Mouse (Mus musculus): ENCODE results near the gene Npnt. TPM values are rescaled to one million over a fixed set of nuclear protein-coding genes. Genes with fewer than 3 reads are reported as not detected.

Npnt gene
- polyA plus RNA-seq, 1 experiment from 2014 or later, result 98.3 TPM

DNA sequence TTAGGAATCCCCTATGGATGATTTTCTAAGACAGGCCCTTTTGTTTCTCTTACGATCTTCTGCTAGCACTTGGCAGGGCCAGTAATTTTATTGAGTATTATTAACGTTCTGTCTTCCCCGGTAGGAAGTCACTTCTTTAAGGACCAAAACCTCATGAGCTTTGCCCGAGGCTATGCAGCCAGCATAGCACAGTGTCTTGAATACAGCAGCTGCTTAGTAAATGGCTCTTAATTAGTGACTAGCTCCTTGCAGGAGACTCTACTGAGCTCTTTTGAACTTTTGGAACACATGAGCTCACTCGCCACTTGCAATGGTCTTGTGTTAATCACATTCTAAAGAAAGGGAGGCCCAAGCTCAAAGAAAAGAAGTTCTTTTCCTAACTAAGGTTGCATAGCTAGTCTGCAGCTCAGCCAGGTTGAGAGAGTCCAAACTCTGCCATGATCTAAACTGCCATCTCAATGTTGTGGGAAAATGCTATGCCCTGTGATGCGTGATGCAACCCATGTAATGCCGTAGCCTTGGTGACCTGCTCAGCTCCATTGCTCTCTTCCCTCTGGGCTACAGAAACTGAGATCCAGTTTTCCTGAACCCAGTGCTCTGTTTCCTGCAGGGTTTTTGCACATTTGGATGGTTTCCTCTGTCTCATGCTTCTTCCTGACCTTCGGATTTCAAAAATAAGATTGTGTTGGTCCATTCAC lies 42.4 kb downstream of the Npnt start:
- Histone ChIP-seq H3K36me3 (peaks cover 14% of the 10 kb centered on the region), H3K9me3 (no peaks in the 10 kb centered on the region), H3K4me1 (peaks cover 6% of the 10 kb centered on the region; the same call in 1 of the 2 replicates), H3K4me2 (no peak overlapping the region), H3K4me3 (no peak overlapping the region), H3K9ac (no peak overlapping the region), H3K27ac (no peak overlapping the region), H3K27me3 (no peaks in the 10 kb centered on the region)
- WGBS, result 89% methylated on average over 8 of the region's 8 CpGs
- no peak for ATAC-seq (ENCODE audit: borderline replicate concordance, extremely low read depth, low FRiP score, low TSS enrichment)

DNA sequence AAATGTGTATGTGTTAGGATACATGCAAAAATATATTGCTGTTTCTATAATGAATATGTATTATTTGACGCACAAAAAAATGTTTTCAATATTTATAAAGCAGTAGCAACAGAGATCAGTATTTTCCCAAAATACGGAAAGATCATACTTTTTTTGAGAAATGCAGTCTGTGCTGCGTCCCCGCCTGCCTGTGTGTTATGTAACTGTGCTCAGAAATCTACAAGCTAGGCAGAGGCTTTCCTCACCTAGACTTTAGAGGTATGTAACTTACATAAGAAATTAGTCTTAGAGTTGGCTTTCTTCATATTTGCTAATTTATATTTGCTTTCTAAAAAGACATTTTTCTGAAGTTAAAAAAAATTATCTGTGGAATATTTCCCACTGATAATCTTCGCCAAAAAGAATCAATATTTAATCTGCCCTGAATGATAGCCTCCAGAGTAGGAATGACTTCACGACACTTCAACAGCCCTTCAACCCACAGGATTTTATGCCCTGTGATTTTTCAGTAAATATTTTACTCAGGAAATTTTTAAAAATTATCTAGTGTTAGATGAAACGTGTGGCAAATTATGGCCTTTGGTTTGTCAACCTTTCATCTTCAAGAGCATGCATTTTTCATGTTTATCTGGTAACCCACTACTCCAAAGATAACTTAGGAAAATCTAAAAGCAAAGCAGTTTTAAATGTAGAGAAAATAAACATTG lies 44.7 kb downstream of the Npnt start:
- 59% methylated on average over 7 of the region's 7 CpGs for WGBS
- Histone ChIP-seq H3K27me3 (no peaks in the 10 kb centered on the region), H3K27ac (no peak overlapping the region), H3K36me3 (peaks cover 16% of the 10 kb centered on the region), H3K4me1 (peaks cover 6% of the 10 kb centered on the region; the same call in 1 of the 2 replicates), H3K9ac (no peak overlapping the region), H3K9me3 (no peaks in the 10 kb centered on the region), H3K4me2 (no peak overlapping the region), H3K4me3 (no peak overlapping the region)
- ATAC-seq (ENCODE audit: borderline replicate concordance, extremely low read depth, low FRiP score, low TSS enrichment), result no peak

DNA sequence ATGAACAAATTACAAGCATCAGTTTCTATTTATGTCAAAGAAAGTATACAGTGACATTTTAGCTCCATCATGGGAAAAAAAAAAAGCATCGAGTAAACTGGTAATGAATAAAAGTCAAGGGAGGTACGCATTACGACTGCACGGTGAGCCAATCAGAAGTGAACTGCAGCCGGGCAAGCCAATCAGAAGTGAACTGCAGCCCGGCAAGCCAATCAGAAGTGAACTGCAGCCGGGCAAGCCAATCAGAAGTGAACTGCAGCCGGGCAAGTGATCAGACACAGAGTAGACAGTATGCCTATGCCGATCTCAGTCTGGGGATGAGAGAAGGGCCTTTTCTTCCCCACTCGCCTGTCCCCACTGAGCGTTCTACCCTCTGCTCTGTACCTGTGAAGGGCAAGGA lies 46.7 kb downstream of the Npnt start:
- ATAC-seq (ENCODE audit: borderline replicate concordance, extremely low read depth, low FRiP score, low TSS enrichment), result no peak
- Histone ChIP-seq H3K4me2 (no peak overlapping the region), H3K27ac (no peak overlapping the region), H3K9ac (no peak overlapping the region), H3K27me3 (no peaks in the 10 kb centered on the region), H3K4me3 (no peak overlapping the region), H3K4me1 (no peaks in the 10 kb centered on the region), H3K36me3 (peaks cover 16% of the 10 kb centered on the region), H3K9me3 (no peaks in the 10 kb centered on the region)
- 95% methylated on average over 11 of the region's 11 CpGs for WGBS

DNA sequence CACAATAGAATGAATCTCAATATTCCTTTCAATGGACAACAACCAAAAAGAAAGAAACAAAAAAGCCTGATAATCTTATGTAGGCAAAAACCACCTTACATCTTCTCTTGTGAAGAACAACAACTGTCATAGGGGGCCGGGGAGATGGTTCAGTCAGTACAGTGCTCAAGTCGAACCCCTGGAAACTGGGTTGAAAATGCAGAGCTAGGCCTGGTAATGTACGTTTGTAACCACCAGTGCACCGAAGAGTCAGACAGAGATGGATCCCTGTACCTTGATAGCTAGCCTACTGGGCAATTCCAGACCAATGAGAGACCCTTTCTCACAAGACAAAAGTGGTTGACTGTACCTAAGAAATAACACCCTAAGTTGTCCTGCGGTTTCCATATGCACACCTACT lies 47.2 kb downstream of the Npnt start:
- no peaks in the 10 kb centered on the region for H3K4me1 ChIP-seq
- no peak overlapping the region for H3K9ac ChIP-seq
- no peaks in the 10 kb centered on the region for H3K27me3 ChIP-seq
- no peak overlapping the region for H3K4me3 ChIP-seq
- no peak overlapping the region for H3K4me2 ChIP-seq
- no peak overlapping the region for H3K27ac ChIP-seq
- no peak for ATAC-seq (ENCODE audit: borderline replicate concordance, extremely low read depth, low FRiP score, low TSS enrichment)
- H3K9me3 ChIP-seq, result no peaks in the 10 kb centered on the region
- WGBS, result 95% methylated on average over 5 of the region's 5 CpGs
- peaks cover 16% of the 10 kb centered on the region for H3K36me3 ChIP-seq

DNA sequence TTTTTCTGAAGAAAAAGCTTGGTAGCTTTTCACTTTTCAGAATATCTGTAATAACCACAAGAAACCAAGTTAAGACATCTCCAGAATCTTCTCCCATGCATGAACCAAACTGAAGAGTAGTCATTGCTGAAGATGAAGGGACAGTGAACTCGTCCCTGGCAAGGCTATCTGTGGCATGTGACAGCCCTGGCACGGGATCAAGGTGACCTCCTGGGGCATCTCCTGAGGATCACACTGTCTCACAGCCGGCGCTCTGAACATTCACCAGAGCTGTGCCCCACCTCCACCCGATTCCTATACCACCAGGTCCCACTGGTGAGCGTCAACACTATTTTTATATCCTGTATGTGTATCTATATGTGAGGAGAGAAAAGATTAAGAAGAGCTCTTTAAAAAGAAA lies 47.9 kb downstream of the Npnt start:
- H3K27ac ChIP-seq, result no peak overlapping the region
- peaks cover 16% of the 10 kb centered on the region for H3K36me3 ChIP-seq
- H3K27me3 ChIP-seq, result no peaks in the 10 kb centered on the region
- no peak overlapping the region for H3K4me3 ChIP-seq
- H3K4me2 ChIP-seq, result no peak overlapping the region
- no peaks in the 10 kb centered on the region for H3K9me3 ChIP-seq
- WGBS, result 68% methylated on average over 6 of the region's 6 CpGs
- no peaks in the 10 kb centered on the region for H3K4me1 ChIP-seq
- H3K9ac ChIP-seq, result no peak overlapping the region
- ATAC-seq (ENCODE audit: borderline replicate concordance, extremely low read depth, low FRiP score, low TSS enrichment), result no peak

DNA sequence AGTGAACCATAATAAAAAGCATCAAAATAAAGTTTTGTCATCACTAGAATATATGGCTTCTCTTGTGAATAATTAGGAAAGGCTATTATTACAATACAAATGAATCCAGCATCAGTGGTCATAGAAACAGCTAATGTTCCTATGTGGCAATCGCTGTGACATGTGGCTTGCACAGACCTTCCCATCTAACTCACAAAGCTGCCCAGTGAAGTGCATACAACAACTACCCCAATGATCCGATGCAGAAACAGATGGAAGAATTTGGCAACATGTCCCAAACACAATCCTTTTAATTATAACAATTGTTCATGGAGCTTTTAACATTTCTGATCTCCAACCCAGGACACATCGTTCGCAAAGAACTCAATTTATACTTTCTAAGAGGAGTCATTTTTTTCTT lies 52.2 kb downstream of the Npnt start:
- Histone ChIP-seq H3K9ac (no peak overlapping the region), H3K4me1 (no peaks in the 10 kb centered on the region)
- WGBS, result 78% methylated on average over 4 of the region's 4 CpGs

DNA sequence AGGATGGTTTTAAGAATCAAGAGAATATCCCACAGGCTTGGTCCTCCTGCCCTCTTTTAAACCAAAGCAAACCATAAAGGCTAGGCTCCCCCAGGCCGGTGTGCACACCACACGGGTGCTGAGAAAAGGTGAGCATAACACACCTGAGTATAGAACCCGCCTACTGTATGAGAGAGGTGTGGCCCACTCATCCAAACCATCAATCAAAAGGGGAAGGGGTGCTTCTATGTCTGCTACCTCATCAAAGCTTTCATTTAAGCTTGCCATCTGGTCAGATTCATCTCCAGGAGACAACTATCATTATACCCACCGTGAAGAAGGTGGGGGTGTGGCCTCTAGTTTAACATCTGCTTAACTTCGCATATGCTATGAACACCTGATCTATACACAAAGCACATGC lies 52.7 kb downstream of the Npnt start:
- H3K4me3 ChIP-seq, result no peak overlapping the region
- H3K36me3 ChIP-seq, result 0 out of 2 replicates have a peak, but pooled peaks cover 3% of the 10 kb centered on the region
- no peaks in the 10 kb centered on the region for H3K9me3 ChIP-seq
- H3K9ac ChIP-seq, result no peak overlapping the region
- H3K27ac ChIP-seq, result no peak overlapping the region
- no peak overlapping the region for H3K4me2 ChIP-seq
- no peaks in the 10 kb centered on the region for H3K27me3 ChIP-seq
- WGBS, result 87% methylated on average over 5 of the region's 5 CpGs
- ATAC-seq (ENCODE audit: borderline replicate concordance, extremely low read depth, low FRiP score, low TSS enrichment), result no peak
- no peaks in the 10 kb centered on the region for H3K4me1 ChIP-seq

More for the DNA sequence above, 52.2 kb downstream of the Npnt start:
- no peaks in the 10 kb centered on the region for H3K27me3 ChIP-seq
- H3K27ac ChIP-seq, result no peak overlapping the region
- H3K4me3 ChIP-seq, result no peak overlapping the region
- no peak overlapping the region for H3K4me2 ChIP-seq
- no peaks in the 10 kb centered on the region for H3K9me3 ChIP-seq
- no peak for ATAC-seq (ENCODE audit: borderline replicate concordance, extremely low read depth, low FRiP score, low TSS enrichment)
- H3K36me3 ChIP-seq, result 0 out of 2 replicates have a peak, but pooled peaks cover 3% of the 10 kb centered on the region

DNA sequence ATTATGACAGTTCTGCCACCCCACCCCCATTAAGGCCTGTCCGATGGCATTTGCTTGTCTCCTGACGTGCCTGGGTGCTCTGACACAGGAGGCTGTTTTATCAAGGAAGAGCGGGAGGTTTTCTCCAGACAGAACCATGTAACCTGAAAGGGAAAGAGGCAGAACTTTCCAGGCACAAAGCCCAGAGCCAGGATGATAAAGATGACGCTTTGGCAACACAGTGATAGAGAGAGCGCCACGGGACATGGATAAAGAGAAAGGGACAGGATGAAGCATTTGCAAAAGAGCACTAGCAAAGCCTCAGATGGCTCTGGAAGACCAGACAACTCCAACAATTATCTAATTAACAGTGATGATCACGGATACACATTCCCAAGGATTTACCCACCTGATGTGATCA lies 56.0 kb downstream of the Npnt start:
- H3K4me3 ChIP-seq, result no peak overlapping the region
- H3K9ac ChIP-seq, result no peak overlapping the region
- H3K27ac ChIP-seq, result no peak overlapping the region
- ATAC-seq (ENCODE audit: borderline replicate concordance, extremely low read depth, low FRiP score, low TSS enrichment), result no peak
- H3K27me3 ChIP-seq, result no peaks in the 10 kb centered on the region
- H3K4me1 ChIP-seq, result no peaks in the 10 kb centered on the region
- H3K9me3 ChIP-seq, result no peaks in the 10 kb centered on the region
- WGBS, result 74% methylated on average over 7 of the region's 7 CpGs
- H3K4me2 ChIP-seq, result no peak overlapping the region
- H3K36me3 ChIP-seq, result no peaks in the 10 kb centered on the region

DNA sequence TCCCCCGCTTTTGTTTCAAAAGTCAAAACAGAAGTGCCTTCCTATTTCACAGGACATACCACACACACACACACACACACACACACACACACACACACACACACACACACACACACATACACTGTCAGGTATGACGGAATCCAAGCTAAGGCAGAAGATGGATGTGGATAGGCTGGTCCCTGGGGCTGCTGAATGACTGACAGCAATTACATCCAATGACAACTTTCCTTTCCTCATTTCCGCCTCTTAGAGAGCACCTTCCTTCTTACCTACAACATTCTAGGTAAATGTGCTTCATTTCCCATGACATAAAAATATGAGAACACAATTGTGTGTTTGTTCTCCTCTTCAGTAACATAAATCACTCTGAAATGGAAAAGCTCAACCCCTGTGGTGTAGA lies 56.4 kb downstream of the Npnt start:
- no peaks in the 10 kb centered on the region for H3K9me3 ChIP-seq
- H3K4me2 ChIP-seq, result no peak overlapping the region
- no peaks in the 10 kb centered on the region for H3K36me3 ChIP-seq
- no peaks in the 10 kb centered on the region for H3K4me1 ChIP-seq
- H3K27me3 ChIP-seq, result no peaks in the 10 kb centered on the region
- no peak overlapping the region for H3K4me3 ChIP-seq
- 85% methylated on average over 3 of the region's 3 CpGs for WGBS
- H3K27ac ChIP-seq, result no peak overlapping the region
- no peak for ATAC-seq (ENCODE audit: borderline replicate concordance, extremely low read depth, low FRiP score, low TSS enrichment)
- H3K9ac ChIP-seq, result no peak overlapping the region

DNA sequence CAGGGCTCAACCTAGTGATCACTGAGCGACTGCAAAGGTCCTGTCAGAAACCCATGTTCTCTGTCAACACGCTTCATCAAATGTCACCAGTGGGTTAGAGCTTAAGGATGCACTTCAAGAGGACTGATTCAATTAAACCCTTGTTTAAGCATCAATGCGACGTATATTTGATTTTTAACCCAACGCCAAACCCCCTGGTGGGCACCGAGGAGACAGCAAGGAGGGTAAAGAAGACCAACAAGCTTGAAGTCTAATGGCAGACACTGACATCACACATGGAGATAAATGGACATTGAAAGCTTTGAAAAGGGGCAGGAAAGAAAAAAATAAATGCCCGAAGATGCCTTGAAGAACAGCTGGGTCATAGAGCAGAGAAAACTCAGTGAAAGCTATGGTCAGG lies 57.0 kb downstream of the Npnt start:
- H3K9me3 ChIP-seq, result no peaks in the 10 kb centered on the region
- 72% methylated on average over 7 of the region's 7 CpGs for WGBS
- H3K9ac ChIP-seq, result no peak overlapping the region
- no peak overlapping the region for H3K4me3 ChIP-seq
- no peak overlapping the region for H3K27ac ChIP-seq
- no peaks in the 10 kb centered on the region for H3K36me3 ChIP-seq
- H3K4me2 ChIP-seq, result no peak overlapping the region
- ATAC-seq (ENCODE audit: borderline replicate concordance, extremely low read depth, low FRiP score, low TSS enrichment), result no peak
- no peaks in the 10 kb centered on the region for H3K4me1 ChIP-seq
- no peaks in the 10 kb centered on the region for H3K27me3 ChIP-seq

DNA sequence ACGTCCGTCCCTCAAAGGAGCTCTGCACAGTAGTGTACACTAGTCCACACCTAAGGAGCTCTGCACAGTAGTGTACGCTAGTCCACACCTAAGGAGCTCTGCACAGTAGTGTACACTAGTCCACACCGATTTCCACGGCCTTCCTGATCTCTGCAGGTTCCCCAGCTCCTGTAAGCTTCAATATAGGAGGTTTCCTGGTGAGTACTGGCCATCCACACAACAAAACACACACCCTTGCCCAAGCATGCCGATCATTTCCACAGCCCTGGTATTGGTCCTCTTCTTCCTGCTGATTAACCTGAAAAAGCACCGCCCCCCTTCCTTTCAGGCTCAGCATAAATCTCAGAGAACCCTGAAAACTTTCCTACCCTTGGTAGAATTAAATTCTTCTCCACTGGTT lies 57.6 kb downstream of the Npnt start:
- no peaks in the 10 kb centered on the region for H3K4me1 ChIP-seq
- no peaks in the 10 kb centered on the region for H3K27me3 ChIP-seq
- no peak overlapping the region for H3K4me3 ChIP-seq
- H3K9ac ChIP-seq, result no peak overlapping the region
- 89% methylated on average over 7 of the region's 7 CpGs for WGBS
- H3K27ac ChIP-seq, result no peak overlapping the region
- H3K9me3 ChIP-seq, result no peaks in the 10 kb centered on the region
- ATAC-seq (ENCODE audit: borderline replicate concordance, extremely low read depth, low FRiP score, low TSS enrichment), result no peak
- H3K36me3 ChIP-seq, result 0 out of 2 replicates have a peak, but pooled peaks cover 3% of the 10 kb centered on the region
- no peak overlapping the region for H3K4me2 ChIP-seq

DNA sequence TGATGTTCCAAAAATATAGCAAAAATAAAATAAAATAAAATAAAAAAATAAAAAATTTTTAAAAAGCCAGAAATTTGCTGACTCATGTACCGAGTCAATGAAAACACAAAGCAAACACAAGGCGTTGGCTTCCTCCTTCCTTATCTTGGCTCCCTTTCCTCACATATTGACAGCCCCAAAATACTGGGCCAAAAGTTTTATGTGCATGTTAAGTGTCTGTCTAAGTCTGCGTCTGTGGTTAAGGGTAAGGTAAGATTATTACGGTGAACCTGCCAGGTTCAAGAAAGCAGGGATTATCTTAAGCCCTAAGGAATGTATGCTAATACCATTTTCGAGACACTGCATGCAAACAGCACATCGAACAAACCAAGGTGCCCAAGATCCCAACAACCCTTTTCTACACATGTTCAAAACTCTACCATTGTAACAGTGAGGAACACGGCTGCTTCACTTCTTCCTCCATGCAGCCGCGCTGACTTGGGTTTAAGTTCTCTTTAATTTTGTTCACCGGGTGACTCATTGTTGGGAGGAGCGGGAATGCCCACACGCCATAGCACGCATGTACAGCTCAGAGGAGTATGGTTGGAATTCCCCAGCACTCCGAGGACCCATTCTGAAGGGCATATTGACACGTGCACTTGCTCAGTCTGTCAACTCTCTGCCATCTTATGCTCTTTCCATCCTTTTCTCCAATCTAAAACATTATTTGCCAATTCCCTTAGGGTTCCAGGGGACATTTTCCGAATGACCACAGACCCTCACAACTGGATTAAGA lies 62.8 kb downstream of the Npnt start:
- WGBS, result 86% methylated on average over 16 of the region's 16 CpGs
- Histone ChIP-seq H3K4me3 (no peak overlapping the region), H3K9me3 (no peaks in the 10 kb centered on the region), H3K4me1 (no peaks in the 10 kb centered on the region), H3K4me2 (no peak overlapping the region), H3K27ac (no peak overlapping the region), H3K9ac (no peak overlapping the region), H3K36me3 (0 out of 2 replicates have a peak, but pooled peaks cover 3% of the 10 kb centered on the region), H3K27me3 (no peaks in the 10 kb centered on the region)
- no peak for ATAC-seq (ENCODE audit: borderline replicate concordance, extremely low read depth, low FRiP score, low TSS enrichment)
